8 mouse cellular contexts compared by ENCODE assay signal in the genomic region with DNA sequence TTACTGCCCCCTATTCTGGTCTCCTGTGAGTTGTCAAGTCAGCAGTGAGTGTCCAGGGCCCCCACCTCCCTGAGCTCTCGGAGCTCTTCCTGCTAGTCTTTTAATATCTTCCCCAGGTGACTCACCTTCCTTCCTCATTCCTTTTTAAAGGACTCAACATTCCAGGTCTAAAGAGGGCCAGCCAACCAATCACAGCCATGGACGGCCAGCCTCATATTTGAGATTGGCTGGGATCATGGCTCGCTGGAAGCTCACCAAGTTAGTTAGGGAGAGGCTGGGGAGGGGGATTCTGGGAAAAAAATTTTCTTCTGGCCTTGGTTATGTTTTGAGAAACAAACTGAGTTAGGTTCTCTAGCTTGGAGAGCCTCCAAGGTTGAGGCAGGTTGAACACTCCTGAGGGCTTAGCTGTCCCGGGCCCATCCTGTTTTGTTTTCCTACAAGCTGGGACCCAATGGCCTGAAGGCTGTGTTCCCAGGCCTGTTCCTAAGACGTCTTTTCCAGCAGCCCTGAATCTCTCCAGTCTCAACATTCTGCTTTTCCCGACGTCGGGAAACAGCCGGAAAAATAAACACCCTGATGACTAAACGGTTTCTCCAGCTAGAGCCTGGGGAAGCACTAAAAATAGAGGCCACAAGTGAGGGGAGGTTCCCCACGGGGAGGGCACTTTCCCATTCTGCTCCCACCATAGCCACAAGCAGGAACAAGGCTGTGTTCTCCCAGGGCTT. TPM values are rescaled to one million over a fixed set of nuclear protein-coding genes. Genes with fewer than 3 reads are reported as not detected.
DNase-seq lines count a peak whose midpoint lies in the region; ATAC-seq and TF ChIP-seq lines count a peak whose summit lies in the region.

No protein-coding gene starts in this region.

- peak overlapping the region; percentile 84 for H3K4me3 ChIP-seq in erythroblast, embryonic 14.5 days (replicated peaks)
- H3K4me3 ChIP-seq in heart, embryonic 11.5 days (ENCODE audit: low read depth, low read length): no peak overlapping the region
- H3K4me3 ChIP-seq in lung, embryonic 16.5 days (ENCODE audit: low read length): peak overlapping the region; percentile 66
- H3K4me3 ChIP-seq in stomach, postnatal 0 days (ENCODE audit: low read depth, low read length): no peak overlapping the region

- no peak for TF ChIP-seq CTCF in stomach, postnatal 0 days (IDR thresholded peaks at IDR 0.05; ENCODE audit: low read depth)

- no peaks in the 10 kb centered on the region for H3K9me3 ChIP-seq in erythroblast, embryonic 14.5 days (ENCODE audit: control insufficient read depth, low read length)
- no peaks in the 10 kb centered on the region for H3K9me3 ChIP-seq in heart, embryonic 11.5 days (replicated peaks; ENCODE audit: control insufficient read depth, low read length)
- H3K9me3 ChIP-seq in lung, embryonic 16.5 days (ENCODE audit: control insufficient read depth, low read length): no peaks in the 10 kb centered on the region
- no peaks in the 10 kb centered on the region for H3K9me3 ChIP-seq in stomach, postnatal 0 days (ENCODE audit: control insufficient read depth, low read length)

- H3K36me3 ChIP-seq in erythroblast, embryonic 14.5 days (ENCODE audit: control insufficient read depth): peaks cover 10% of the 10 kb centered on the region
- H3K36me3 ChIP-seq in heart, embryonic 11.5 days (ENCODE audit: control insufficient read depth, insufficient read depth, low read length): no peaks in the 10 kb centered on the region
- H3K36me3 ChIP-seq in lung, embryonic 16.5 days (ENCODE audit: control insufficient read depth, insufficient read depth, low read length): no peaks in the 10 kb centered on the region
- no peaks in the 10 kb centered on the region for H3K36me3 ChIP-seq in stomach, postnatal 0 days (ENCODE audit: control insufficient read depth, insufficient read depth, low read length)

- 8% methylated on average over 11 of the region's 11 CpGs for WGBS in heart, embryonic 11.5 days (ENCODE audit: insufficient replicate concordance)
- 6% methylated on average over 11 of the region's 11 CpGs for WGBS in lung, embryonic 16.5 days
- WGBS in stomach, postnatal 0 days: 4% methylated on average over 11 of the region's 11 CpGs

- TF ChIP-seq EP300 in stomach, postnatal 0 days (optimal IDR thresholded peaks at IDR 0.05): no peak

- no peak for ATAC-seq in erythroblast, adult 5-6 weeks (replicated peaks; ENCODE audit: low FRiP score, poor library complexity, severe bottlenecking)
- ATAC-seq in heart, embryonic 11.5 days (replicated peaks; ENCODE audit: insufficient number of reproducible peaks, low FRiP score, low TSS enrichment): no peak
- no peak for ATAC-seq in lung, embryonic 16.5 days (ENCODE audit: low read depth)
- no peak for ATAC-seq in stomach, postnatal 0 days (ENCODE audit: low FRiP score, low TSS enrichment)
- ATAC-seq in CD4-positive, CD25-positive, alpha-beta regulatory T cell, adult 4 months: no peak

- H3K4me2 ChIP-seq in heart, embryonic 11.5 days: peak overlapping the region; percentile 97
- peak overlapping the region; percentile 92 for H3K4me2 ChIP-seq in lung, embryonic 16.5 days (ENCODE audit: low read depth, low read length)
- peak overlapping the region; percentile 96 for H3K4me2 ChIP-seq in stomach, postnatal 0 days (replicated peaks; ENCODE audit: low read depth)

- DNase-seq in cerebellum, adult 9-11 months: peak; percentile 70
- peak; percentile 64 to 72 for DNase-seq in kidney, adult 8-10 months
- DNase-seq in stomach, postnatal 0 days (ENCODE audit: low spot score): peak; percentile 75

- peaks cover 25% of the 10 kb centered on the region for H3K27me3 ChIP-seq in erythroblast, embryonic 14.5 days (ENCODE audit: control insufficient read depth)
- H3K27me3 ChIP-seq in heart, embryonic 11.5 days (ENCODE audit: control insufficient read depth, insufficient read depth, low read length): no peaks in the 10 kb centered on the region
- H3K27me3 ChIP-seq in lung, embryonic 16.5 days (ENCODE audit: control insufficient read depth, insufficient read depth, low read depth, low read length): no peaks in the 10 kb centered on the region
- no peaks in the 10 kb centered on the region for H3K27me3 ChIP-seq in stomach, postnatal 0 days (ENCODE audit: control insufficient read depth, insufficient read depth, low read length)

- peaks cover 77% of the 10 kb centered on the region for H3K4me1 ChIP-seq in erythroblast, embryonic 14.5 days (ENCODE audit: control insufficient read depth)
- H3K4me1 ChIP-seq in heart, embryonic 11.5 days (ENCODE audit: control insufficient read depth, insufficient read depth, low read length): peaks cover 48% of the 10 kb centered on the region
- H3K4me1 ChIP-seq in lung, embryonic 16.5 days (replicated peaks; ENCODE audit: control insufficient read depth, insufficient read depth, low read length): peaks cover 52% of the 10 kb centered on the region
- peaks cover 30% of the 10 kb centered on the region for H3K4me1 ChIP-seq in stomach, postnatal 0 days (replicated peaks; ENCODE audit: control insufficient read depth, insufficient read depth)

- peak overlapping the region; percentile 100 for H3K27ac ChIP-seq in heart, embryonic 11.5 days (ENCODE audit: low read depth, low read length)
- H3K27ac ChIP-seq in lung, embryonic 16.5 days (ENCODE audit: low read length): peak overlapping the region; percentile 99
- H3K27ac ChIP-seq in stomach, postnatal 0 days (replicated peaks): peak overlapping the region; percentile 100

- H3K9ac ChIP-seq in heart, embryonic 11.5 days (ENCODE audit: low read depth, low read length): peak overlapping the region; percentile 91
- H3K9ac ChIP-seq in lung, embryonic 16.5 days (ENCODE audit: low read length): peak overlapping the region; percentile 44
- peak overlapping the region; percentile 83 for H3K9ac ChIP-seq in stomach, postnatal 0 days (ENCODE audit: low read length)

RNA-seq across cellular contexts. Expression of gene Mef2d, which starts 1.8 kb away (rescaled TPM):
- polyA plus RNA-seq in erythroblast, embryonic 14.5 days (2012): 2.6 and 3.4 TPM in 2 replicates
- 38.2 and 38.7 TPM in 2 replicates for total RNA-seq in erythroblast, adult 5-6 weeks (2015; ENCODE audit: low replicate concordance)
- 11.3 and 19.8 TPM in 2 replicates for total RNA-seq in erythroblast, adult 5-6 weeks (2017; ENCODE audit: low replicate concordance)
- polyA plus RNA-seq in heart, embryonic 11.5 days (2014; fragmentation: Nextera tagmentation; extraction: Ambion mirVana): 39.8 and 45.1 TPM in 2 replicates
- polyA plus RNA-seq in lung, embryonic 16.5 days (2015; fragmentation: Nextera tagmentation; extraction: Ambion mirVana): 19.9 and 22.9 TPM in 2 replicates
- 10.6 and 13.0 TPM in 2 replicates for polyA plus RNA-seq in stomach, postnatal 0 days (2015; fragmentation: Nextera tagmentation; extraction: Ambion mirVana)
- 10 to 100 TPM; 30.9 to 36.1 TPM for polyA plus RNA-seq in CD4-positive, CD25-positive, alpha-beta regulatory T cell, adult 4 months (2017; shearing (Covaris generic))

RNA-seq across cellular contexts. Expression of gene Iqgap3, which starts 58.6 kb away (rescaled TPM):
- 1.6 and 3.1 TPM in 2 replicates for polyA plus RNA-seq in erythroblast, embryonic 14.5 days (2012)
- 6.5 and 6.7 TPM in 2 replicates for total RNA-seq in erythroblast, adult 5-6 weeks (2015; ENCODE audit: low replicate concordance)
- total RNA-seq in erythroblast, adult 5-6 weeks (2017; ENCODE audit: low replicate concordance): 6.8 and 25.6 TPM in 2 replicates
- polyA plus RNA-seq in heart, embryonic 11.5 days (2014; fragmentation: Nextera tagmentation; extraction: Ambion mirVana): 18.5 and 21.9 TPM in 2 replicates
- 23.4 and 26.9 TPM in 2 replicates for polyA plus RNA-seq in lung, embryonic 16.5 days (2015; fragmentation: Nextera tagmentation; extraction: Ambion mirVana)
- polyA plus RNA-seq in stomach, postnatal 0 days (2015; fragmentation: Nextera tagmentation; extraction: Ambion mirVana): 3.8 and 4.5 TPM in 2 replicates
- polyA plus RNA-seq in CD4-positive, CD25-positive, alpha-beta regulatory T cell, adult 4 months (2017; shearing (Covaris generic)): 1 to 10 TPM in 1 of 2 experiments, under 1 TPM in 1; 0.75 to 1.5 TPM

Comparison
In these comparisons a context has a peak if more than half of its experiments do, and no peak if none do; other contexts are left out.
1. H3K4me3 ChIP-seq: peak in erythroblast, embryonic 14.5 days (single experiment) and lung, embryonic 16.5 days (single experiment); none in heart, embryonic 11.5 days (single experiment) and stomach, postnatal 0 days (single experiment).
2. Peak in every context shown above with its lines, with median percentiles within 50 percentile points of each other: DNase-seq, H3K27ac ChIP-seq, H3K4me2 ChIP-seq and H3K9ac ChIP-seq.